Mouse (Mus musculus): ENCODE data around the gene Tango2.

Gene Tango2

GRCm38 (mm10) chr16:18347931-18348600 lies at the start of gene Tango2, which contains the start of gene Arvcf:
Tango2 (minus strand) TSS chr16:18348103.
Arvcf (plus strand) TSS chr16:18348182.
- DNase-seq = peak; percentile 95

GRCm38 (mm10) chr16:18396791-18397621 lies 49.1 kb upstream of the Tango2 start:
- no peak for DNase-seq

- DNase-seq = no peak
These were observed 48.3 kb upstream of the Tango2 start for GRCm38 (mm10) chr16:18396201-18396600.

GRCm38 (mm10) chr16:18395620-18396036 lies 47.7 kb upstream of the Tango2 start:
- no peak for DNase-seq

GRCm38 (mm10) chr16:18394777-18395619 lies 47.1 kb upstream of the Tango2 start:
- DNase-seq = no peak

- DNase-seq = no peak
These were observed 46.2 kb upstream of the Tango2 start for GRCm38 (mm10) chr16:18394056-18394455.

GRCm38 (mm10) chr16:18393595-18393994 lies 45.7 kb upstream of the Tango2 start:
- DNase-seq = no peak

GRCm38 (mm10) chr16:18392469-18393426 lies 44.8 kb upstream of the Tango2 start:
- peak; percentile 86 for DNase-seq

- DNase-seq = no peak
These were observed 43.8 kb upstream of the Tango2 start for GRCm38 (mm10) chr16:18391728-18392127.

GRCm38 (mm10) chr16:18391127-18391526 lies 43.2 kb upstream of the Tango2 start:
- no peak for DNase-seq

GRCm38 (mm10) chr16:18390399-18390798 lies 42.5 kb upstream of the Tango2 start:
- no peak for DNase-seq

- DNase-seq = peak; percentile 1
These were observed 40.9 kb upstream of the Tango2 start for GRCm38 (mm10) chr16:18388583-18389435.

- peak; percentile 1 for DNase-seq
These were observed 40.0 kb upstream of the Tango2 start for GRCm38 (mm10) chr16:18387704-18388582.

- no peak for DNase-seq
These were observed 39.1 kb upstream of the Tango2 start for GRCm38 (mm10) chr16:18386972-18387371.

- DNase-seq = no peak
These were observed 38.5 kb upstream of the Tango2 start for GRCm38 (mm10) chr16:18386451-18386850.

- no peak for DNase-seq
These were observed 37.5 kb upstream of the Tango2 start for GRCm38 (mm10) chr16:18385411-18385810.

- no peak for DNase-seq
These were observed 36.8 kb upstream of the Tango2 start for GRCm38 (mm10) chr16:18384659-18385058.

- DNase-seq = no peak
These were observed 36.3 kb upstream of the Tango2 start for GRCm38 (mm10) chr16:18384211-18384610.

GRCm38 (mm10) chr16:18383756-18384155 lies 35.9 kb upstream of the Tango2 start:
- no peak for DNase-seq
